ENCODE assay signal across 9 mouse cellular contexts in the genomic region with DNA sequence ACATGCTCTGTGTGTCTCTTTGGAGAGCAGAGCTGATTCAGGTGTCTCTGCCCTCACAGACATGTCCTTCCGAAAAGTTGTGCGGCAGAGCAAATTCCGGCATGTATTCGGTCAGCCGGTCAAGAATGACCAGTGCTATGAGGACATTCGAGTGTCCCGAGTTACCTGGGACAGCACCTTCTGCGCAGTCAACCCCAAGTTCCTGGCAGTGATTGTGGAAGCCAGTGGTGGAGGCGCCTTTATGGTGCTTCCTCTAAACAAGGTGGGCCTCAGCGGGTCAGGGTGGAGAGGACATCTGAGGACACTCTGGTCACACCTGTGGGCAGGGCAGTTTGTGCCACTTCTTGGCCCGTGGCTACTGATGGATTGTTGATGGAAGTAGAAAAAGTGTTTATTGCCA. TPM values are rescaled to one million over a fixed set of nuclear protein-coding genes. Genes with fewer than 3 reads are reported as not detected.
DNase-seq lines count a peak whose midpoint lies in the region; ATAC-seq and TF ChIP-seq lines count a peak whose summit lies in the region.
"Had no signal": no experiment of that assay in that cellular context is flagged by ENCODE, and none has a peak within 500 bp of the region (broad histone marks: within the 10 kb centered on the region; RNA-seq: fewer than 3 reads in every experiment).

No protein-coding gene starts in this region.

- peak overlapping the region; percentile 84 for H3K4me3 ChIP-seq in kidney, embryonic 16.5 days (ENCODE audit: low read length)
- H3K4me3 ChIP-seq in cortical plate, adult 2 months (ENCODE audit: insufficient read depth, low read length): peak overlapping the region; percentile 83
- peak overlapping the region; percentile 85 for H3K4me3 ChIP-seq in hindbrain, embryonic 13.5 days
- H3K4me3 ChIP-seq in midbrain, embryonic 13.5 days (replicated peaks): peak overlapping the region; percentile 90

- H3K9me3 ChIP-seq in kidney, embryonic 16.5 days (ENCODE audit: low read length): no peaks in the 10 kb centered on the region
- H3K9me3 ChIP-seq in hindbrain, embryonic 13.5 days: no peaks in the 10 kb centered on the region
- H3K9me3 ChIP-seq in midbrain, embryonic 13.5 days: no peaks in the 10 kb centered on the region

- peaks cover 25% of the 10 kb centered on the region for H3K4me1 ChIP-seq in kidney, embryonic 16.5 days (ENCODE audit: insufficient read depth, low read length)
- peaks cover 7% of the 10 kb centered on the region for H3K4me1 ChIP-seq in cortical plate, adult 2 months (ENCODE audit: control insufficient read depth, insufficient read depth, low read length)
- peaks cover 30% of the 10 kb centered on the region for H3K4me1 ChIP-seq in hindbrain, embryonic 13.5 days (replicated peaks)
- peaks cover 35% of the 10 kb centered on the region for H3K4me1 ChIP-seq in midbrain, embryonic 13.5 days (replicated peaks)

- no peak for DNase-seq in kidney, postnatal 36 days
- no peak for DNase-seq in kidney, postnatal 14 days
- DNase-seq in adrenal gland, postnatal 14 days: no peak

- no peak for TF ChIP-seq POLR2A in cortical plate, adult 2 months (IDR thresholded peaks at IDR 0.05; ENCODE audit: extremely low read depth, insufficient read depth, low read length)

- 75% methylated on average over 11 of the region's 11 CpGs for WGBS in kidney, embryonic 16.5 days
- 91% methylated on average over 11 of the region's 11 CpGs for WGBS in hindbrain, embryonic 13.5 days
- 91% methylated on average over 11 of the region's 11 CpGs for WGBS in midbrain, embryonic 13.5 days

- no peak overlapping the region for H3K27ac ChIP-seq in kidney, embryonic 16.5 days (ENCODE audit: low read length)
- H3K27ac ChIP-seq in cortical plate, adult 2 months (ENCODE audit: insufficient read depth, low read length): no peak overlapping the region
- H3K27ac ChIP-seq in hindbrain, embryonic 13.5 days: no peak overlapping the region
- peak overlapping the region; percentile 54; the same call in 1 of the 2 replicates for H3K27ac ChIP-seq in midbrain, embryonic 13.5 days

- TF ChIP-seq CTCF in cortical plate, adult 2 months (IDR thresholded peaks at IDR 0.05; ENCODE audit: extremely low read depth, insufficient read depth, low read length): no peak

- H3K36me3 ChIP-seq in kidney, embryonic 16.5 days (ENCODE audit: insufficient read depth, low read length): peaks cover 16% of the 10 kb centered on the region
- H3K36me3 ChIP-seq in hindbrain, embryonic 13.5 days: peaks cover 37% of the 10 kb centered on the region
- H3K36me3 ChIP-seq in midbrain, embryonic 13.5 days: peaks cover 39% of the 10 kb centered on the region

- no peaks in the 10 kb centered on the region for H3K27me3 ChIP-seq in kidney, embryonic 16.5 days (ENCODE audit: insufficient read depth, low read length)
- no peaks in the 10 kb centered on the region for H3K27me3 ChIP-seq in hindbrain, embryonic 13.5 days
- H3K27me3 ChIP-seq in midbrain, embryonic 13.5 days: no peaks in the 10 kb centered on the region

- H3K4me2 ChIP-seq in kidney, embryonic 16.5 days (replicated peaks; ENCODE audit: low read depth, low read length): peak overlapping the region; percentile 91
- peak overlapping the region; percentile 93 for H3K4me2 ChIP-seq in hindbrain, embryonic 13.5 days
- H3K4me2 ChIP-seq in midbrain, embryonic 13.5 days (replicated peaks): peak overlapping the region; percentile 94

- no peak for ATAC-seq in kidney, embryonic 16.5 days (ENCODE audit: low FRiP score, low TSS enrichment)
- no peak for ATAC-seq in hindbrain, embryonic 13.5 days (ENCODE audit: low FRiP score)
- ATAC-seq in midbrain, embryonic 13.5 days: no peak
- ATAC-seq in inflammation-experienced regulatory T-cells, adult 6 months: no peak

- H3K9ac ChIP-seq in kidney, embryonic 16.5 days (replicated peaks; ENCODE audit: low read length): peak overlapping the region; percentile 93
- peak overlapping the region; percentile 94 for H3K9ac ChIP-seq in hindbrain, embryonic 13.5 days
- H3K9ac ChIP-seq in midbrain, embryonic 13.5 days (replicated peaks): peak overlapping the region; percentile 92

RNA-seq across cellular contexts. Expression of a gene that starts 0.9 kb away (rescaled TPM):
- polyA plus RNA-seq in kidney, embryonic 16.5 days (2015; fragmentation: Nextera tagmentation; extraction: Ambion mirVana): 201 and 218 TPM in 2 replicates
- polyA plus RNA-seq in cortical plate, adult 2 months (2012; rRNA removed): 207 and 236 TPM in 2 replicates
- polyA plus RNA-seq in hindbrain, embryonic 13.5 days (2015; fragmentation: Nextera tagmentation; extraction: Ambion mirVana): 128 and 130 TPM in 2 replicates
- polyA plus RNA-seq in midbrain, embryonic 13.5 days (2015; fragmentation: Nextera tagmentation; extraction: Ambion mirVana): 121 and 127 TPM in 2 replicates
- polyA plus RNA-seq in inflammation-experienced regulatory T-cells, adult 6 months (2017; shearing (Covaris generic)): 100 to 1,000 TPM; 228 to 269 (median 241) TPM
- 183 and 193 TPM in 2 replicates for total RNA-seq in adrenal gland, postnatal 14 days (2021)

RNA-seq across cellular contexts. Expression of a gene that starts 4.1 kb away (rescaled TPM):
- 0.49 and 1.1 TPM in 2 replicates for polyA plus RNA-seq in kidney, embryonic 16.5 days (2015; fragmentation: Nextera tagmentation; extraction: Ambion mirVana)
- 1.3 and 1.6 TPM in 2 replicates for polyA plus RNA-seq in cortical plate, adult 2 months (2012; rRNA removed)
- 0.47 and 0.66 TPM in 2 replicates for polyA plus RNA-seq in hindbrain, embryonic 13.5 days (2015; fragmentation: Nextera tagmentation; extraction: Ambion mirVana)
- polyA plus RNA-seq in midbrain, embryonic 13.5 days (2015; fragmentation: Nextera tagmentation; extraction: Ambion mirVana): 0.24 and 0.50 TPM in 2 replicates
- 100 to 1,000 TPM; 802 to 889 (median 855) TPM for polyA plus RNA-seq in inflammation-experienced regulatory T-cells, adult 6 months (2017; shearing (Covaris generic))
- total RNA-seq in adrenal gland, postnatal 14 days (2021): 4.4 and 27.5 TPM in 2 replicates

RNA-seq across cellular contexts. Expression of a gene that starts 5.5 kb away (rescaled TPM):
- 0.14 and 0.21 TPM in 2 replicates for polyA plus RNA-seq in kidney, embryonic 16.5 days (2015; fragmentation: Nextera tagmentation; extraction: Ambion mirVana)
- 0.08 and 0.17 TPM in 2 replicates for polyA plus RNA-seq in cortical plate, adult 2 months (2012; rRNA removed)
- 0.29 and 0.30 TPM in 2 replicates for polyA plus RNA-seq in hindbrain, embryonic 13.5 days (2015; fragmentation: Nextera tagmentation; extraction: Ambion mirVana)
- polyA plus RNA-seq in midbrain, embryonic 13.5 days (2015; fragmentation: Nextera tagmentation; extraction: Ambion mirVana): 0.19 and 0.34 TPM in 2 replicates
- polyA plus RNA-seq in inflammation-experienced regulatory T-cells, adult 6 months (2017; shearing (Covaris generic)): 1 to 10 TPM in 1 of 3 experiments, under 1 TPM in 2; 0.91 to 1.1 (median 0.97) TPM
- total RNA-seq in adrenal gland, postnatal 14 days (2021): 1.7 and 2.4 TPM in 2 replicates
- total RNA-seq: heart, postnatal 10 days had no signal

RNA-seq across cellular contexts. Expression of a gene that starts 9.7 kb away (rescaled TPM):
- polyA plus RNA-seq in kidney, embryonic 16.5 days (2015; fragmentation: Nextera tagmentation; extraction: Ambion mirVana): not detected in 2 replicates
- polyA plus RNA-seq in cortical plate, adult 2 months (2012; rRNA removed): 0.04 TPM in 2 replicates
- not detected in 2 replicates for polyA plus RNA-seq in hindbrain, embryonic 13.5 days (2015; fragmentation: Nextera tagmentation; extraction: Ambion mirVana)
- polyA plus RNA-seq in midbrain, embryonic 13.5 days (2015; fragmentation: Nextera tagmentation; extraction: Ambion mirVana): 0.05 and 0.08 TPM in 2 replicates
- polyA plus RNA-seq in inflammation-experienced regulatory T-cells, adult 6 months (2017; shearing (Covaris generic)): under 1 TPM in 1 of 3 experiments, not detected in 2; 0.22 TPM
- total RNA-seq in adrenal gland, postnatal 14 days (2021): 0.08 TPM in 1 of 2 replicates, not detected in the other
- total RNA-seq: heart, postnatal 10 days had no signal

RNA-seq across cellular contexts. Expression of a gene that starts 13.9 kb away (rescaled TPM):
- polyA plus RNA-seq in kidney, embryonic 16.5 days (2015; fragmentation: Nextera tagmentation; extraction: Ambion mirVana): 62.9 and 63.7 TPM in 2 replicates
- 79.5 and 91.7 TPM in 2 replicates for polyA plus RNA-seq in cortical plate, adult 2 months (2012; rRNA removed)
- 61.6 and 64.3 TPM in 2 replicates for polyA plus RNA-seq in hindbrain, embryonic 13.5 days (2015; fragmentation: Nextera tagmentation; extraction: Ambion mirVana)
- 60.5 and 62.9 TPM in 2 replicates for polyA plus RNA-seq in midbrain, embryonic 13.5 days (2015; fragmentation: Nextera tagmentation; extraction: Ambion mirVana)
- 10 to 100 TPM; 26.3 to 35.3 (median 30.1) TPM for polyA plus RNA-seq in inflammation-experienced regulatory T-cells, adult 6 months (2017; shearing (Covaris generic))
- 29.1 and 34.4 TPM in 2 replicates for total RNA-seq in adrenal gland, postnatal 14 days (2021)

Comparison
In these comparisons a context has a peak if more than half of its experiments do, and no peak if none do; other contexts are left out.
1. RNA of a gene that starts 4.1 kb away (polyA plus RNA-seq): 802 to 889 TPM in inflammation-experienced regulatory T-cells, adult 6 months; 1.3 to 1.6 TPM in cortical plate, adult 2 months, 0.49 to 1.1 TPM in kidney, embryonic 16.5 days, 0.47 to 0.66 TPM in hindbrain, embryonic 13.5 days and 0.24 to 0.50 TPM in midbrain, embryonic 13.5 days; every median in the first group is over 100 times any median in the second.
2. Peak in every context shown above with its lines, with median percentiles within 50 percentile points of each other: H3K4me2 ChIP-seq, H3K4me3 ChIP-seq and H3K9ac ChIP-seq.